Mouse (Mus musculus) liver, embryonic 16.5 days (tissue): ENCODE measurements around the gene Agap1. TPM values are rescaled to one million over a fixed set of nuclear protein-coding genes. Genes with fewer than 3 reads are reported as not detected.
A peak's percentile ranks its signal among the peaks of the same experiment; 100 is the strongest.

ENCODE experiments used
- ATAC-seq: fragments of 200-750 bp; cut with Nextera tagmentation; 2 replicates; pipeline ENCODE4 v1.8.0; 2017; ENCODE audit warnings: low read depth, mild to moderate bottlenecking, moderate number of reproducible peaks, moderate library complexity
- H3K27ac ChIP-seq: fragments of 300-500 bp; sonication (generic); 2 replicates; pipeline ENCODE4 v1.5.1; 2014; ENCODE audit warnings: mild to moderate bottlenecking, low read length
- H3K27me3 ChIP-seq: fragments of 300-500 bp; sonication (generic); 2 replicates; pipeline ENCODE4 v1.6.1; 2014; ENCODE audit warnings: low read depth, low read length, mixed read lengths; ENCODE audit not compliant: control insufficient read depth, insufficient read depth
- H3K36me3 ChIP-seq: fragments of 300-500 bp; sonication (generic); 2 replicates; pipeline ENCODE4 v1.6.1; 2014; ENCODE audit warnings: mild to moderate bottlenecking; ENCODE audit not compliant: control insufficient read depth, insufficient read depth
- H3K4me1 ChIP-seq: fragments of 300-500 bp; sonication (generic); 2 replicates; pipeline ENCODE4 v1.6.1; 2014; ENCODE audit warnings: low read depth, low read length, mixed read lengths; ENCODE audit not compliant: control insufficient read depth
- H3K4me2 ChIP-seq: fragments of 300-500 bp; sonication (generic); 2 replicates; pipeline ENCODE4 v1.6.1; 2014; ENCODE audit warnings: low read depth, low read length, mixed read lengths
- H3K4me3 ChIP-seq: fragments of 300-500 bp; sonication (generic); 2 replicates; pipeline ENCODE4 v1.5.1; 2014; ENCODE audit warnings: low read depth, mild to moderate bottlenecking, low read length
- H3K9ac ChIP-seq: fragments of 300-500 bp; sonication (generic); 2 replicates; pipeline ENCODE4 v1.6.1; 2014; ENCODE audit warnings: low read depth, low read length
- H3K9me3 ChIP-seq: fragments of 300-500 bp; sonication (generic); replicated peaks from 2 replicates; pipeline ENCODE4 v1.6.1; 2016; ENCODE audit warnings: low read length; ENCODE audit not compliant: control insufficient read depth
- WGBS: fragments of 180-500 bp; shearing (Covaris S2); extraction: QIAGEN DNeasy Blood & Tissue Kit; methylation state at CpG from one replicate; pipeline ENCODE4 v1.1.7; 2014; ENCODE audit not compliant: insufficient replicate concordance; 5-methylcytosine and 5-hydroxymethylcytosine counted together
- polyA plus RNA-seq: library from polyadenylated mRNA; unstranded; fragments of >200 nt; fragmentation: Nextera tagmentation; extraction: Ambion mirVana; gene quantifications from 2 replicates; pipeline ENCODE4 v1.2.1, GENCODE M21; 2015

The Agap1 gene
- polyA plus RNA-seq, 1 experiment from 2014 or later, result 1.1 TPM

DNA sequence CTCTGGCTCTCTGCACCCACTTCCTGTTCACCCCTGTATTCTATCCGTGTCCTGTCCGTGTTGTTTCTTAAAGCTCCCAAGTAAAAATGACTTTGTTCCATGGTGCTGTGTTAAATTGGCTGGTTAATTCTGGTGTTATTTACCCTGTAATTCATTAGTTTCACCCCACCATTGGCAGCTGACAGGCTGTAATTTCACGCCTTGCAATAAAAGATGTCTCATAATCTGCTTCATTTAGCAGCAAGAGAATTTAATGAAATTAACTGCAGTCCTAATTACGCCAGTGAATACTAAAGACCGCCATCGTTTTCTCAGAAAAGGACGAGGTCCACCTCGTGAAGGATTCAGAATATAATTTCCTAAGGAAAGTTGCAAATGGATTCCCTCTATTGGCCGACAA is 245.6 kb downstream of the Agap1 start:
- Histone ChIP-seq H3K9ac (no peak overlapping the region), H3K27ac (no peak overlapping the region), H3K27me3 (no peaks in the 10 kb centered on the region), H3K4me2 (no peak overlapping the region), H3K4me3 (no peak overlapping the region), H3K9me3 (no peaks in the 10 kb centered on the region), H3K36me3 (no peaks in the 10 kb centered on the region), H3K4me1 (no peaks in the 10 kb centered on the region)
- ATAC-seq, result no peak
- 64% methylated on average over 9 of the region's 9 CpGs for WGBS

DNA sequence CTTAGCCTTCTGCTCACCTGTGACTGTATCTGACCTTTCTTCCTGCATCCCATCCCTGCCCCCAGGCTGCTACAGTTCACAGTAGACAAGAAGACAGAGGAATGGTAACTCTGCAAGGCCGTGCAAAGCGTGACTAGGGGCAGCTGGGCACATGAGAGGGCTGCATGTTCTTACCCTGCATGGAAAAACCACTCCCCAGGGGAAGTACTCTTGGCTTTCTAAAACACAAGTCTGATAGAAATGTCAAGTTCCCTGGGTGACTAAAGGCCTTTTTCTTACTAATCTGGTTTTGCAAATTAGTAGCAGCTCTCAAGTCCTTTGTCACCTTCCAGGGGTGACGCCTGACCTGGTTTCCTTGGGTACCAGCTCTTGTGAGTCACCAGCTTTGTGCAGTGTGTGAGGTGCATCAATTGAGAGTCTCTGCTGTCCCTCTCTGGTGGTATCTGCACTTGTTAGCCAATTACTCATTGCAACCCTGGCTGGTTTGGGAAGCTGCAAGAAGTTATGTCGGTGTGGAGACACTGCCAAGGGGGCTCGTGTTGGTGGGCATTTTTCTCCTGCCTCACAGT is 246.6 kb downstream of the Agap1 start:
- no peaks in the 10 kb centered on the region for H3K9me3 ChIP-seq
- H3K27me3 ChIP-seq, result no peaks in the 10 kb centered on the region
- H3K4me2 ChIP-seq, result no peak overlapping the region
- ATAC-seq, result no peak
- no peak overlapping the region for H3K27ac ChIP-seq
- no peaks in the 10 kb centered on the region for H3K36me3 ChIP-seq
- whole genome bisulfite sequencing, result 69% methylated on average over 5 of the region's 5 CpGs
- no peak overlapping the region for H3K4me3 ChIP-seq
- H3K4me1 ChIP-seq, result no peaks in the 10 kb centered on the region
- no peak overlapping the region for H3K9ac ChIP-seq

DNA sequence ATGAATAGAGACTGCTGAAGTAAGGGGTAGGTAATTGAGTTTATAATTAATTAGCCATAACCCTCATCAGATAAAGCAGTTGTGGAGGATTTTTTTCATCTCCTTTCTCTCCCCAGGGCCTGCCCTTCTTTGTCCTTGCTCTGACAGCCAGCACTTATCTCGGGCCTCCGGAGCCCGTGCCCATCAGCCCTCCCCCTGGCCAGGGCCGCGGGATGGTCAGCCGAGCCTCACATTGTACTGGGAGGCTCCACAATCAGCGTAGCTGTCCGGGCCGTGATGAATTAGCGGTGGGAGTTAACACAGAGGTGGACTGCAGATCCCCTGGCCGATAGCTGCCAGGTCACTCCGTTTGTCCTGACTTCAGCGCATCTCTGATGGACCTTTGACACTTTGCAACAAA is 248.7 kb downstream of the Agap1 start:
- Histone ChIP-seq H3K36me3 (no peaks in the 10 kb centered on the region), H3K4me1 (no peaks in the 10 kb centered on the region), H3K9ac (no peak overlapping the region), H3K27me3 (no peaks in the 10 kb centered on the region), H3K4me2 (no peak overlapping the region), H3K9me3 (no peaks in the 10 kb centered on the region), H3K4me3 (no peak overlapping the region), H3K27ac (no peak overlapping the region)
- no peak; the same call in 1 of the 2 replicates for ATAC-seq
- 57% methylated on average over 13 of the region's 13 CpGs for WGBS

DNA sequence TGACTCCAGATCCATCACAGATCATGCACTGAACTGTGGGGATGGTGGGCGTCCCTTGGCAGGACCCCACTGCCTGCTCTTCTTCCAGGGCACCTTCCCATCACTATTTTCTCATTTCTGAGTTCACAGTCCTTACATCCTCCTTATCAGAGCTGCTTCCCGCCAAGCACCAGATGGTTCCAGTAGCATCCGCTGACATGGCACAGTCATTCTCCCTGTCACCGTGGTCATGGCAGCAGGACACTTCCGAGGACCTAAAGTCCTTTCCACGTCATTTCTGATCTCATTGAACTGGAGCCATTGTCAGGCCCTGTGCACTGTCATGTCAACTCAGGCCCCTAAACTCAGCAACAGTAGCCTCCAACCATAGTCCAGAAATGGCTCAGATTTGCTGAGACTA is 251.1 kb downstream of the Agap1 start:
- Histone ChIP-seq H3K36me3 (no peaks in the 10 kb centered on the region), H3K4me2 (no peak overlapping the region), H3K9ac (no peak overlapping the region), H3K4me3 (no peak overlapping the region), H3K27me3 (no peaks in the 10 kb centered on the region), H3K9me3 (no peaks in the 10 kb centered on the region), H3K27ac (no peak overlapping the region), H3K4me1 (no peaks in the 10 kb centered on the region; the same call in 1 of the 2 replicates)
- 69% methylated on average over 6 of the region's 6 CpGs for WGBS
- ATAC-seq, result no peak

DNA sequence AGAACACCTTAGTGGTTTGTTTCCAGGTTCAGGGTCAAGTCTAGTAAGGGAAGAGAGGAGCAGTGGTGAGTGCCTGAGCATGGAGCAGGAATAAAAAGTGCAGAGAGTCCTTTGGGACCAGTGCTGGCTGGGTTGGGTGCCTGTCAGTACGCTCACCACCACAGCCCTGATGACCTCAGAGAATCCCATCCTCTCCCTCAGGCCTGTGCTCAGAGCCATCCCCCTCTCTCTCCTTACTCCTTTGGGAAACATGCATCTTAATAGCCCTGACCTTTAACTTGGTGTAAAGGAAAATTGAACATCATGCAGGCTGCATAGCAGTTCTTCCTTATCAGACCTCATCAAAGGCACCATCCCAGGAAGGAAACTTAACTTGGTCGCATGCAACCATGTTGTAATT is 252.3 kb downstream of the Agap1 start:
- Histone ChIP-seq H3K9ac (no peak overlapping the region), H3K4me3 (no peak overlapping the region)
- WGBS, result 53% methylated on average over 2 of the region's 2 CpGs

DNA sequence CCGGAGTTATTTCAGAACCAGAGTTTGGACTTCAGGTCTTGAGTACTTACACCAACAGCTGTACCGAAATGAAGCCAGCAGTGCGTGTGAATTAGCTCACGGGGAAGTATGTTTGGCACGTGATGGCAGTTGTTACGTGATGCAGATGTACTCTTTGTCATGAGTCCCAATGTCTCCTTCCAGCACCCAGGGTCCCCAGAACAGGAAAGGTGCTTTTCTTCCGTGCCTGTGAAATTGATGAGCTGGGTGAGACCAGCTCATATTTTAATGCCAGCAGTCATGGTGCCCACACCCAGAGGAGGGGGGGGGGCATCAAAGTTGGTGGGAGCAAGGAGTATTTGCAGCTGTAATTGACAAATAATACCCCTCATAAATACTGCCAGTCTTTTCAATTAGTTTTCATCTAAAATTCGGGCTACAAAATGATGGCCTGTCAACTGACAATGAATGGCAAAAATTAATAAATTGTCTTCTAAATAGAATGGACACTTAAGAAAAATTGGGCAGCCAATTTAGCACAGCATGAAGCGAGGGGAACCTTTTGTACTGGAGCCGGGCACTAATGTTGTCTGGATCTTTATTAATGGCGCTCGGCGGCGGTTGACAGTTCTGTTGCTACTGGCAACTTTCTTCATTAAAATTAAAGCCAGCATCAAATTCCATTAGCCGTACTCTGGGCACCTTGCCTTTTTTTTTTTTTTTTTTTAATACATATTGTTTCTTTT is 253.3 kb downstream of the Agap1 start:
- Histone ChIP-seq H3K27ac (no peak overlapping the region), H3K36me3 (no peaks in the 10 kb centered on the region), H3K4me3 (no peak overlapping the region), H3K9me3 (no peaks in the 10 kb centered on the region), H3K4me2 (no peak overlapping the region), H3K4me1 (no peaks in the 10 kb centered on the region; the same call in 1 of the 2 replicates), H3K9ac (no peak overlapping the region), H3K27me3 (no peaks in the 10 kb centered on the region)
- ATAC-seq, result no peak
- WGBS, result 73% methylated on average over 15 of the region's 15 CpGs

More for the DNA sequence above, 252.3 kb downstream of the Agap1 start:
- H3K36me3 ChIP-seq, result no peaks in the 10 kb centered on the region
- ATAC-seq, result no peak
- H3K4me2 ChIP-seq, result no peak overlapping the region
- H3K27ac ChIP-seq, result no peak overlapping the region
- no peaks in the 10 kb centered on the region for H3K9me3 ChIP-seq
- no peaks in the 10 kb centered on the region for H3K27me3 ChIP-seq
- no peaks in the 10 kb centered on the region; the same call in 1 of the 2 replicates for H3K4me1 ChIP-seq

DNA sequence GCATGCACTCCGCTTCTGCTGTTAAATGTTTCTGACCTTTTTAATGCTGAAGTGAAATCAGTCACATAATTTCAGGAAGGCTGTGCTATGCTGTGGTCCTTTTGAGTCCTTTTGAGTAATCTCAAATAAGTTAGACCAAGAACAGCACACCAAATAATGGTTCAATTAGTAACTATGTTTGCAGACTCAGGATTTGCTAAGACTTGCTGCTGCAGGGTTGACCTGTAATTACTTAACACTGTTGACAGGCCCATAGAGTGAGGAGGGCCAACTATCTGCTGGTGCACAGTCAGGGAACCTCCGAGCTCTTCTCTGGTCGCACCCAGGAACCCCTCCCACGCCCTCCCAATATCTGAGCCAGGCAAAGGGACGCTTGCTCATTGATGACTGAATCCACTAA is 255.2 kb downstream of the Agap1 start:
- Histone ChIP-seq H3K4me1 (no peaks in the 10 kb centered on the region; the same call in 1 of the 2 replicates), H3K4me2 (no peak overlapping the region), H3K9me3 (no peaks in the 10 kb centered on the region), H3K27me3 (no peaks in the 10 kb centered on the region), H3K36me3 (no peaks in the 10 kb centered on the region), H3K9ac (no peak overlapping the region), H3K27ac (no peak overlapping the region), H3K4me3 (no peak overlapping the region)
- ATAC-seq, result 0 out of 2 replicates have a peak, but pooled peaks have one; percentile 27
- 58% methylated on average over 5 of the region's 5 CpGs for WGBS

DNA sequence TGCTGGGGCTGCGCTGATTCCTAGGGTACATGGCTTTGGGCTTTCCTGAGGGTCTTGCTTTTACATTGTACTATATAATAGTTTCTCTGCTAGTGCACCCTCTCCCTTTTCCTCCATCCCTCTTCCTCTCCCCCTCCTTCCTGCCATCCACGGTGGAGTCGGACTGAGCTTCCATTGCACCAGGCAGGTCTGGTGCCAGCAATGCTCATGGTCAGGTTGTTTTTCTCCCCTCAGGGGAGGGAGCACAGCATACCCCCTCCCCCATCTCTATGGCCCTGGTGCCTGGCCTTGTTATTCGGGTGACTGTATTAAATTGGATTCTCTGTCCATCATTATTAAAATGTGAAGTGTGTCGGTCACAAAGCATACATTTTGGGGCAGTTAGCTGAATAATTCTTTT is 259.1 kb downstream of the Agap1 start:
- Histone ChIP-seq H3K36me3 (no peaks in the 10 kb centered on the region), H3K9me3 (no peaks in the 10 kb centered on the region), H3K4me3 (no peak overlapping the region), H3K27me3 (no peaks in the 10 kb centered on the region), H3K27ac (no peak overlapping the region), H3K9ac (no peak overlapping the region), H3K4me2 (no peak overlapping the region), H3K4me1 (no peaks in the 10 kb centered on the region; the same call in 1 of the 2 replicates)
- no peak for ATAC-seq
- 65% methylated on average over 5 of the region's 5 CpGs for WGBS

DNA sequence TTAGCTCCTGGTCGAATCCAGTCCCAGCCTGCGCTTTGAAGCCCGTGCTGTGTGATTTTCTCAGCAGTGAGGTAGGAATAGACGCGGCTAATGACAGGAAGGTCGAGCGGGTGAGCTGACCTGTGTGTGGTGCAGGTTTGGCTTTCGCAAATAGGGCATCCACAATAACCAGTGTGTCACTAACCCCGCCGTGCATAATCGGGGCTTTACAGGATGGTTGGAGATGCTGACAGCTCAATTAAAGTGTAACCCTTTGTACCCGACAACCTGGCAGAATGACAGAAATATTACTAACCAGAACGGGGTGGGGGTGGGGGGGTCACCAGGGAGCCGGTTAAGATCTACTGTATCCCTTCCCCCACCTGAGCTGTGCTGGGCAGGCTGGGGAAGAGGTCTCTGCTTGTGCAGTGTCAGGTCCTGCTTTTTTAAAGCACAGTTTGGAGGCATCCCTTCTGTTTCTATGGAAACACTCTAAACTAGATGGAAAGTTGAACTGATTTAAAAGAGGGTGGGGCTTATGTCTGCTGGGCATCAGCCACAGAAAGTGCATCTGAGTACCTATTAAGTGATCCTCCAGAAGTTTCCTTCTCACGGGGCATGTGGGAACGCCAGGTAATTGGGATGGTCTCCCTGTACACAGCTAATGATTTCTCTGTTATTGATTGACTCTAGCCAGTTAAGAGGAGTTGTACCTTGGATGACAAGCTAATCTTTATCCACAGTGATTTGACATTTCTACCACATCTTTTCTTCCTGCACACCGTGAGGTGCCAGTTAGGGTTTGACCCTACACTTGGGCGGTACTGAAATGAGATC is 259.8 kb downstream of the Agap1 start:
- Histone ChIP-seq H3K27ac (no peak overlapping the region), H3K9ac (no peak overlapping the region), H3K4me2 (no peak overlapping the region), H3K4me3 (no peak overlapping the region), H3K9me3 (no peaks in the 10 kb centered on the region), H3K27me3 (no peaks in the 10 kb centered on the region), H3K4me1 (no peaks in the 10 kb centered on the region; the same call in 1 of the 2 replicates), H3K36me3 (no peaks in the 10 kb centered on the region)
- ATAC-seq, result no peak
- 67% methylated on average over 18 of the region's 18 CpGs for WGBS
